Mouse (Mus musculus) left cerebral cortex, postnatal 10 days (tissue): Measurements from ENCODE around the gene Mgmt. TPM values are rescaled to one million over a fixed set of nuclear protein-coding genes. Genes with fewer than 3 reads are reported as not detected.

Source experiments
- DNase-seq, 2 experiments: peaks; one replicate each; pipeline ENCODE4 v3.0.0; 2021 to 2022; ENCODE audit warnings: low spot score in 2 of 2, mixed read lengths in 1 of 2; ENCODE audit errors: extremely low spot score in 1 of 2
- intact Hi-C: fragments of 180-260 bp; cut with DNase I; formaldehyde crosslinking; loops from one replicate; pipeline ENCODE4 v1.15.1; 2025
- total RNA-seq, 2 experiments: library from RNA; stranded (reverse); gene quantifications; 2 replicates each; pipeline ENCODE4 v1.2.3; 2021

The Mgmt gene
- total RNA-seq, 2 experiments from 2014 or later: 0.63 to 0.90 TPM

GRCm38 (mm10) chr7:137147101-137147500 is 252.7 kb downstream of the Mgmt start:
- intact Hi-C loops: no loop called here
- DNase-seq: no peak

DNA sequence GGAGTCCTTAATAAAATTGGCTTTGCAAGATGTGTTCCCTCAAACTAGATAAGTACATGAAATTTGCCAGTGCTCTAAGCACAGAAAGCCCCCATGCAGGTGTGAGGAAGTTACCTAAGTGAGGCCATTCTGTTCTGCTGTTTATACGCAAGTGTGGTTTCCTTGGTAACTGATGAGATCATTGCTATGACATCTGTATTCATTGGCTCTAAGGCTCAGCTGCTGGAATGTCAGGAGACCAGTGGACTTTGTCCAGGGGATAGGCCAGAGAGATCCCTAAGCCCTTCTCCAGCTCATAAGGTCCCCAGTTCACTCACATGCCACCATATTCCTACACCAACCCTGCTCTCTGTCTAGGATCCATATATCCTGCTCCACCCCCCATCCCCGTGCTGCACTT is 257.4 kb downstream of the Mgmt start:
- DNase-seq: no peak
- intact Hi-C loops: no loop called here

DNA sequence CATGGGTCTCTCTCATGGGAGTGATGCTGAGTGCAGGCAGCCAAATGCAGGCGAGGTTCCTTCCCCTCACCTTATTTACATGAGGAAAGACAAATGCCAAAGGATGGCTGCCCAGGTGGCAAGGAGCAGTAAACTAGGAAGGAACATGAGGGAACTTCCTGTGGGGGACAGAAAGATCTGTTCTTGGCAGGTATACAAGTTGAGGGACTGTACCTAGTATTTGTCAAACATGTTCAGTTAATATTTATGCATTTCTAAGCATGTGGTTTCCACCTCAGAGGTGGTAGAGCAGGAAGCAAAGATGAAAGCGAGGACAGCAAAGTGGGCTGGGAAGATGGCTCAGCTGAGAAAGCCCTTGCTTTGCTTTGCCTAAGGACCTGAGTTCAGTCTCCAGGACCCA is 260.2 kb downstream of the Mgmt start:
- intact Hi-C loops: no loop called here
- DNase-seq: no peak

DNA sequence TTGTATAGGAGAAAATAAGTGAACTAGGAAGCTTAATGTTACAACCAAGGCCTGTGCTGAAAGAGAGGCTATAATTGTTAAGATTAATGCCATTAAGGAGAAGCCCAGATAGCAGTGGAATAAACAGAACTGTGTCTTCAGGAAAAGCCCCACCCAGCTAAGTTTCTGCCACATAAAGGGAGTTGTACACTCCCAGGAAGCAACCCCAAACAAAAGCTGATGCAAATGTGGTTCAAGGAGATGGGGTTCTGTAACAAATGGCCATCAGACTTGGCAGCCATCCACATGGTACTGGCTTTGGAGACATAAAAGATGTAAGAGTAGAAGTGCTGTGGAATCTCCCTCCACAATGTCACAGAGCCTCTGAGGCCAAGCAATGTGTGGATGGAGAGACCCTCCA is 264.7 kb downstream of the Mgmt start:
- intact Hi-C loops: no loop called here
- DNase-seq: no peak

- DNase-seq: no peak
Observed at GRCm38 (mm10) chr7:137172278-137172677, 277.9 kb downstream of the Mgmt start.

More at GRCm38 (mm10) chr7:137172278-137172677, 277.9 kb downstream of the Mgmt start:
- intact Hi-C loops: no loop called here
